Mouse (Mus musculus) right cerebral cortex, postnatal 10 days (tissue): ENCODE data around the gene Actn1.

Source experiments
- DNase-seq, 2 experiments: peaks; one replicate each; pipeline ENCODE4 v3.0.0; 2021; ENCODE audit warnings: low spot score in 2 of 2

The Actn1 gene

DNA sequence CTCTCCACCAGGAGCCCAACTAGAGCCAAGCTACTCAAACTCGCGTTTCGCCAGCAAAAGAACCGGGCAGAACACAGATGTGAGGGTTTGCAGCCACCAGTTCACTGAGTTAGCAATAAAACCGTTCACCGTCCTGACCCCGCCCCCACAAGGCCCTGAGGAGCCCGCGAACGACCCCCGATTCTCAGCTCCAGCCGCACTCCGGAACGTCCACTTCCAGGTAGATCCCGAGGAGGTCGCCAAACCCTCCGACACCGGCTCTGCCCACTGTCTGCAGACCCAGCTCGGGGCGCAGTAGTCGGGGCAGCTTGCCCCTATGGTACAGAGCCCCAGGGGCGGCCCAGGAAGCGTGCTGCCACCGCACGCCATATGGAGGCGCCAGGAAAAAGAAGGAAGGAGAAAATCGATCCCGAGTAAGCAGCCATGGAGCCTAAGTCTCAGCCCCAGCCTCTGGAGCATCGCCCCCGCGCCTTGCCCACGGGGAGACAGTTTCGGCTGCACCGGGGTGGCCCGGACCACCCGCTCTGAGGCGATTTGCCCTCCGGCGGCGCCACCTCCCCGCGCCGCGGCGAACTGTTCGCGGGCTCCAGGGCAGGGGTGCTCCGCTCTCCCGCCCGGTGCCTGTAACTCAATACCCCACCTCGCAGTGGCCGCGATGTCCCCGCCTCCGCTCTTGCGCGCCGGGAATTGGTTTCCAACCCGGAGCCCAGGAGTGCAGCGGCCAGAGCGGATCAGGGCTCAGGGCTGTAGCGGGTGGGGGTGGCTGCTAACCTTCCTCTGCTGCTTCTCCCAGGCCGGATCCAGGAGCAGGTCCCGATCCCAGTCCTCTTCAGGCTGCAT lies 735 bp downstream of the Actn1 start:
- DNase-seq = peak; percentile 69 to 71

DNA sequence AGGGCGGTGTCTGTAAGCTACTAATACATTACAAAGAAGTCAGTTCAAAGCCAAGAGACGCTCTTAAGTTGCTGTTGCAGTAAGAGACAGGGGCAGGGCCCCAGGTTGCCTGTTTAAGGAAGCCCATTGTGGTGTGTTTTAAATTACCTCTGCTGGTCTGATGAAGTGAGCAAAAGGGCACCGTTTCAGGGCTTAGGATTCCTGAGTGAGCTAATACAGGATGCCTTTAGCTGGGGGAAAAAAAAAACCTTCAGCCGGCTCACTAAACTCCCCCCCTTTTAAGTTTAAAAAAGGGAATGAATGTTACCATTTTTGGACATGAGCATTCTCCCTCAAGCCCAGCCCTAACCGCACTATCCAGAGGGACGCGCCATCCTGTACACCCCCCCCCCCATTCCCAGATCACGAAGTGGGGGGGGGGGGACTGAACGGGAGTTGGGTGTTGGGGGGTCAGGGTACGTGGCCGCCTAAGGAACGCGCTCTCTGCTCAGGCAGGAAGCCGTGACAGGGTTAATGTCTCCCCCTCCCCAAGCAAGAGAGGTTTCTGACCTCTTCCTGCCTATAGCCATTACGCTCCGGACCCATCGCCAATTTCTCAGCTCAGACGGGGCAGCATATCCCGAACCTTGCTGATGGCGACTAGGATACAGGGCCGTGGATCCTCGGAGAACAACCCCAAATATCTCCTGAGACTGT lies 1.5 kb downstream of the Actn1 start:
- no peak for DNase-seq

DNA sequence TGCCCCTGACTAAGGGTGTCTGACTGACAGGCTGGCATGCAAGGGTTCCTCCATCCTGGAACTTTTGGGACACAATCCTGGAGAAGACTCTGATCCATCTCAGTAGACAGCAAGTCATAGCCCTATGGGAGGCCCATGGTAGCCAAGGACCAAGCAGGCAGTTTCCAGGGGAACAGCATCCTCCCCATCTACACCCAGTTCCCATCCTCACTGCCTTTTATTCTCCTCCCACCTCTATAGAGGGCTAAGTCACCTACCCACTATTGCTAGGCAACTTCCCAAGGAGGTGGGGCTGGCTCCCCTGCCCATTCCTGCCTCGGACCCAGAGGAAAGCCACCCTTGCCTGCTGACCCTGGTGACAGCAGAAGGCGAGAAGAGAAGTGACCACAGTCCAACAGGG lies 8.2 kb downstream of the Actn1 start:
- no peak for DNase-seq

DNA sequence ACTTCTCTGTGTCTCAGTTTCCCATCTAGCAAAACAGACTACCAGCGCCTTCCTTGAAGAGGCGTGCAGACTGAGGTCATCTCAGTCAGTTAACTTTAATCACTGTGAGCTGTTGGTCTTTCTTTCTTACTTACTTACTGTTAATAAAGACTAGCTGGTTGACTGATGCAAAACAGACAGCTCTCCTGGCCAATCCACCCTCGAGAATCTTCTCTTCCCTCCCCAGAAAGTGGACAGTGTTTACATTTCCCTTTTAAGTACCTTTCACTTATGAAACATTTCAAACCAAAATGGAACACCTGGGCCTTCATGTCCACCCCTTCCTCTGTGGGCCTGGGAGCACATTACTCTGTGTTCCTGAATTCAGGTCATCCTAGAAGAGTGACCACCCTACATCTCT lies 8.6 kb downstream of the Actn1 start:
- DNase-seq = no peak

DNA sequence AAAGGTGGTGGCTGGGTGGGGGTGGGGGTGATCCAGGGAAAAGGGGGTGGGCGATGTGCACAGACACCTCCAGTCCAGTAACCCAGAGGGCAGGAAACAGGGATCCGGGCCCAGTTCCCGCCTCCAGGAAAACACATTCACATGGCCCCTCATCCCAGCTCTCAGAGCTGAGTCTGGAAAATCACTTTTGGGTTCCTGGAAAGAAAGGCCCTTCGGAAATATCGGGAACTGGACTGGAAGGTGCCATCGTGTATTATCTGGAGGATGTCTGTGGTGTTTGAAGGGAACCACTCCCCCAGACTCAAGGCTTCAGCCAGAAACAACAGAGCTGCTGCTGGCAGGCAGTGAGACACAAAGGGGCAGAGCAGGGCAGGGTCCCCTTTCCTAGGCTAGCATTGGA lies 10.6 kb downstream of the Actn1 start:
- no peak for DNase-seq

DNA sequence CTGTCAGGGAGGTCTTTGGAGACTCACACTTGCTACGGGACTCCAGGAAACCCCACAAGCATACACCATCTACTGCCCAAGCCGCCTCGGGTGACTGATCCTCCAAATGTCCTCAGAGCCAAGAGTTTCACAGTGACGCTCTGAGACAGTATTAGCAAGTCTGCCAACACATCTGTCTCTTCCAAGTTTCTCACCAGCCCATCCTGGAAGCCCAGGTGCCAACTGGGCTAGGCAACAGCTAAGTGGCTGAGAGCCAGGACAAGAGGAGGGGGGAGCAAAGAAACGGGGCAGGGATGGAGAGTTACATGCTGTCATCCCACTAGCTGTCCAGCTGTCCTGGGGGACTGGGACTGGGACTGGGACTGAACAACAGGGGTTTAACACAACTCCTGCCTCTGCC lies 13.1 kb downstream of the Actn1 start:
- DNase-seq = no peak

DNA sequence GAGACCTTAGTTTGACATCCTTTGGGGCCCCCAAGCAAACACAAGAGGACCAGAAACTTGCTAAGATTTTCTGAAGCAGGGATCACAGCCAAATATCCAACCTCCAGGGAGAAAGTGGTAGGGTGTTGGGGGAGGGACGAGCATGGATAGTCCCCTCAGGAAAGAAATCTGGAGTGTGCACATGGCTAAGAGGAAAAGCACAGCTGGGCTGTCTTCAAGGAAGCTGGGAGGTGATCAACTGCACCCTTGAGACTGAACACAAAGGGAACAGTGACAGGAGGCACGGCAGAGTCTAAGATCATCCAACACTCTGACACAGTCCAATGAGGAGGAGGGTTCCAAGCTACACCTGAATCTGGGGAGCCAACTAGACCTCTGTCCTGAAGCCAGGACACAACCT lies 13.7 kb downstream of the Actn1 start:
- no peak for DNase-seq

DNA sequence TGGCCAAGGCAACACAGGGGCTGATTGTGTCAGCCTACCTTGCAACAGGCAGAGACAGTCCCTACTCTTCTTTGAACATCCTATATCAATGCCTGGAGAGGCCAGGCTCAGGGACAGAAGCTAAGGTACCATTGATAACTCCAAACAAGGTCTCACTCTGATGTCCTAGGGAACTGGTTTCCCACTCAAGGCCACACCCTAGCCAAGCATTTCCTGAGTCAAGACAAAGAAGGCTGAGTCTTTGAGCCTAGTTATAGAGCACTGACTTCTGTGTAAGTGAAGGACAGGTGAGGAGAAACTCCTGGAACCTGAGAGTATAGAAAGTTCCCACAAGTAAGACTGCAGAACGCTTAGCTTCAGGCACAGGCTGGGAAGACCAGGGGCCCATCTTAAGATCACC lies 15.4 kb downstream of the Actn1 start:
- DNase-seq = no peak

DNA sequence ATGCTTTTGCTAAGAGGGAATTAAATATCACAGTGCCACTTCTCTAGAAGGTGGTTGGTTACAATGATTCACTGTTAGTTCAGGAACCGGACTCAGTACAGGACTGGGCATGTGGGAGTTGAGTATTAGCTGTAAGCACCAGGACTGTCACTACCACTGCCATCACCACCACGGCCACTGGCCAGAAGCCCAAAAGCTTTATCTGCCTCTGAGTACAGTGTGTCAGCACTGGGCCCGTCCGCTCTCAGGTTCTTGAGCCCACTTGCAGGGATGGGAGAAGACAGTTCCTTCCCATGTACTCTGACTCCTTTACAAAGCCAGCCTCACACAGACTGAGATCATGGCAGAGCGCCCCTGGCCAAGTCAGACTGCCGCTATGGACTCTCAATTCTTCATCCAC lies 16.0 kb downstream of the Actn1 start:
- no peak for DNase-seq

DNA sequence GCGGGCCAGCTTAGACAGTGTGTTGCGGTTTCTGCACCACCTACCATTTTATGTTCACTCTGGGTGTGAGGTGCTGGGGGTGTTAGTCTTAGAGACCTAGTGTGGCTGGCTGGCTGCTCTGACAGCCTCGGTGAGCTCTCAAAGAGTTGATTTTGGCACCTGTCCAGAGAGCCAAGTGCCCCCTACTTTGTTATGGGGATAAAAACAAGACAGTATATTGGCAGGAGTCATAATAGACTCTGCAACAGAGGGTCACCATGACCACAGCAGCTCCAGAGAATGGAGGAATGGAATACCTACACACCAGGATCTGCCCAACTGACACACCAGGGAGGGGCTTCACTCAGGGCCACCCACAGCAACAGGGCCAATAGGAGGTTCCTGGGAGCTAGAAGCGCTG lies 16.8 kb downstream of the Actn1 start:
- DNase-seq = no peak

DNA sequence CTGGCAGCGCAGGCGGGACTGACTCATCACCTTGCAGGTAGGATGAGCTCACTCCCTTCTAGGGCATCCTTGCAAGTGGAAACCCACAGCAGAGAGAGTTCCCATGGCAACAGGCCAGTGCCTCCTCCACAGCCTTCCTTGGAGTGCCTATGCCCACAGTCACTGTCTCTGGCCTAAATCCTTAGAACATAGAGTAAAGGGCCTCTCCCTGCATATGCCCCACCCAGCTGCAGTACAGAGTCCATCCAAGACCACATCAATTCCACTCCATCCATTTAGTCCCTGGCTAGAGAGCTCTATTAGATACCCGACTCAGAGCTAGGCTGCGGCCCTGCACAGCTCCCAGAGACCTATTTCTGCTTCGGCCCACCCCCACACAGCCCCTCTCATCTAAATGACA lies 20.7 kb downstream of the Actn1 start:
- DNase-seq = peak; percentile 82 to 87

DNA sequence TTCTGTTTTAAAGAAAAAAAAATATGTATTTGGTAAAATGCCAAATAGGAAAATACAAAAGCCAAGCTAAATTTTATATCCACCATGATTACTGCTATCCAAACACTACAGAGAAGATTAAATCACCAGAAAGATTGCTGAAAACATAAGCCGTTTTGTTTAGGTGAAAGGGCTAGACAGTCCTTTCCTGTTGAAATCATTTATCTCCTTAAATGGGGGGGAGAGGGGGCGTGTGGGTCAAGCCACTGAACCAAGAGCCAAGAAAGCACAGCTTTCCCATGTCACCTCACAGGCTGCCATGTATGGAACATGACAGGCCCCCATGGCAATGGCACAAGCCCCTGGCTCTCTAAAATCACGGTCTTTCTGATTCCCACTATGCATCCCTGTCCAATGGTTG lies 21.6 kb downstream of the Actn1 start:
- no peak for DNase-seq

DNA sequence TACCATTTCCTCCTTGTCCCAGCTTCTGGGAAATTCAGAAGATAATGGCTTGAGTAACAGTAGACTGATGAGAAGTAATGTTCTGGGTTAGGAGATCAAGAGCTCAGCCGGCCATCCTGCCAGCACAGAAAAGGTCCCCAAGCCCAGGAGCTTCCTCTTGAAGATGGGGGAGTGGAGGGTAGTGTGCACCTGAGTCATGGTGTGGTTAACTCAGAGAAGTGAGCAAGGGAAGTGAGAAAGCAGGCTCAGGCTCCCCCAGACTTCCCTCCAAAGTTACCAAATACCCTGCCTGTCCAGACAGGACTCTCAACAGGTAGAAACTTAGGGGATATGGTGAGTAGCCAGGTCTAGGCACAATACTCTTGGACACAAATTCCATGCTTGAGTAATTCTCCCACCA lies 24.9 kb downstream of the Actn1 start:
- no peak for DNase-seq

DNA sequence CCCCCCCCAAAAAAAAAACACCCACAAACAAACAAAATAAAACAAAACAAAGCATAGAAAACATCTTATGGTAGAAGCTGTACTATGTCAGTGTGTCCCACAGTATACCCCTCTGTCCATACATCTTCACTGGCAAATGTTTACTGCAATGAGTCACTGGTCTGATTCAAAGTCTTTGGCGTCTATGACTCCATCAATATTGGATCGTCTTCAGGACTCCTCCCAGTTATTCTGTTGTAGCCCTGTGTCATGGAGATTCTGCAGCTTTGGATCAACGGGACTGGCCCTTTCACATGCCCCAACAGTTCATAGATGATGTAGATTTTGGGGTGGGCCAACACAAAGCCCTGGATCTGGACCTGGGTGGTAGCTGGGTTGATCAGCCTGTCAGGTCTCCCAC lies 25.9 kb downstream of the Actn1 start:
- no peak for DNase-seq

DNA sequence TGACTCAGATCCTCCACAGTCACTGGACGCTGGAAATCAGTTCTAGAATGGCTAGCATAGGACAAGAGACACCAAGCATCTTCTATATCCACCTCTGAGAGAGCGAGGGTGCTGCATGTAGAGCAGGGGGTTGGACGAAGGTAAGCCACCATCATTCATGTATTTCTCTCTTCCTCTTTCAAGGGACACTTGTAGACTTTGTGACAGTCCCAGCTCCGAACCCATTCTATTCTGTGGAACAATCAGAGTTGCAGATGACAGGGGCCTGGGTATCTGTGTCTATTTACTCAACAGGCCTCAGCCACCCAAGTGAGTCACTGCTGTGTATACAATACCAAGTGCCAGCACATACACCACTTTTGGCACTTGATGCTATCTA lies 27.3 kb downstream of the Actn1 start:
- DNase-seq = no peak

DNA sequence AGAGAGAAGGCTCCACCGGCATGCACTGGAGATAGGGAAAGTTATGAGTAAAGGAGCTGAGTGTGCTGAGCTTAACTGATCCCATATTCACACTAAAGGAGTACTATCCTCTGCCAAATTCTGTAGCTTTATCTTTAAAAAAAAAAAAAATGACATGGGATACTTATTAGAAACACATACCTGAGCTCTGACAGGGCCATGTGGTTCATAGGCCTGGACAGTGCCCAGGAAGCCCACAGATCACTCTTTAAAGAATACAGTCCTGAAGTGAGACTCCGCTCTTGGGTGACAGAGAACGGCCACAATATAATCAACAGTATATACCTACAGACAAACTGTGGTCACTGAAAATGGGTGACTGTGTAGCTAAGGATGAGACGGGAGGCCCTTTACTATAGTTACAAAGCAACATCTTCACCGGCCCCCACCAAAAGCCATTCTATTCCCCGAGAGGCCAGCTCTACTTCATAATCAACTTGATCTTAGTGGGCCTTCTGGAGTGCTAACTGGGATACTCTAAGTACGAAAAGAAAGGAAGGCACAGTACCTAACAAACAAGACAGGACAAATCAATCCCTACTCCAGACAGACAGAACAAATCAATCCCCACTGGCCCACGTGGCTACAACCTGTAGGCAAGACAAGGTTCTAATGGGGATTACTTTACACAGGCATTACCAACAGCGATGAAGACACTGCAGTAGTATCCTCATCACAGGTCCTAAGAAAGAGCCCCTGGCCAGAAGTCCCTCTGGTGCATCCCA lies 27.9 kb downstream of the Actn1 start:
- DNase-seq = no peak

DNA sequence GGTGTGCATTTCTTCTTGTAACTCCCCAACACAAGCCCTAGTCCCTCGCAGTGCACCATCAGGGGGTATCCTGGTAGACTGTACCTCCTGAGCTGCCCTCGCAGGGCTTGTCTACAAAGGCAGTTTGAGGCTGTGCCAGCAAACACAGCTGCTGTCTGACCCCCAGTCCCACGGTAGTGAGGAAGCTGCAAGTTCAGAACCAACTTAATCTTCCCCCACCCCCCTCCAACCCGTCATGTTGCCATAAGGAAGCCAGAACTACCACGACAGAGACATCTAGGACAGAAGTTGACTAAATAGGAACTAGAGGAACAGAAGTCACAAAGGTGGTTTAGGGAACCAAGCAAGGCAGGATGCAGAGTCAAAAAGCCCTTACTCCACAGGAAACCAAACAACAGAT lies 28.9 kb downstream of the Actn1 start:
- peak in 1 of 2 experiments; percentile 37 for DNase-seq

DNA sequence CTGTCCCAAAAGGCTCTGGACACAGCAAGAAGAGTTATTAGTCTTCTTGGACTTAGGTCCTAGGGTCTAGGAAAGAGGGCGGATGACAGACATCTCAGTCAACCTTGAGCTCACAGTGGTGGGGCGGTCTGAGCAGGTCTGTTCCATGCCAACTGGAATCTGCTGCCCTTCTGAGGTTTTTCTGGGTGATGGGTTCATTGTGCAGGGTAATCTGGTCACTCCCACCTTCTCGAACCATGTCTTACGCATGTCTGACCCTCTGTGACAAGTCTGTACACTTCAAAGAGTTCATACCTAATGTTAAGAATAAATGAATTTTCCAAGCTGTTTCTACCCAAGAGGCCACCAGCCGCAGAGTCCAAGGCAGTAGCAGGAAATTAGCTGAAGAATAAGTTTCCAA lies 29.3 kb downstream of the Actn1 start:
- DNase-seq = no peak

DNA sequence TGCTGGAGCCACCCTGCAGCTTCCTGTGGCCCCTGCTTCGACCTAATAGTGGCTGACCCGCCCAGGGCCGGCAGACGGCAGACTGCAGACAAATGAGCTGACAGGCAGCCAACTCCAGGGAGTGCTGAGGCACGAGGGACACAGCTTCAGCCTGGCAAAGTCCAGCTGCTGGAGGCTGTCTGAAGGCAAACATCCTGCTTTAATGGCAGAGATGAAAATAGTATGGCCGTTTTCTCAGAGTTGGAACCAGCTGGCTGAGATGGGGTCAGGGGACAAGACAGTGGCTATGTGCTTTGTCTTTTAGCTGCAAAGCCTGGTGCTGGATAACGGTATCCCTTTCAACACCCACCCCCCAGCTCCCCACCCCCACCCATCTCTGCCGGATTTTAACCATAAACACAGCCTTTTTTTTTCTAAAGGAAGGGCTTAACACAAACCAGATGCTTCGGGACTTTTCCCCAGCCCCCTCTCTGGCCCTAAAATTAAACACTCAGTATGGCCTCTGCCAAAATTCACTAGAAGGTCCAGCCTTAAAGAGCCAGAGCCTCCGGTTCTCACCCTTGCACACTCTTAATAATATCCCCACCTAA lies 30.0 kb downstream of the Actn1 start:
- peak; percentile 79 to 82 for DNase-seq

DNA sequence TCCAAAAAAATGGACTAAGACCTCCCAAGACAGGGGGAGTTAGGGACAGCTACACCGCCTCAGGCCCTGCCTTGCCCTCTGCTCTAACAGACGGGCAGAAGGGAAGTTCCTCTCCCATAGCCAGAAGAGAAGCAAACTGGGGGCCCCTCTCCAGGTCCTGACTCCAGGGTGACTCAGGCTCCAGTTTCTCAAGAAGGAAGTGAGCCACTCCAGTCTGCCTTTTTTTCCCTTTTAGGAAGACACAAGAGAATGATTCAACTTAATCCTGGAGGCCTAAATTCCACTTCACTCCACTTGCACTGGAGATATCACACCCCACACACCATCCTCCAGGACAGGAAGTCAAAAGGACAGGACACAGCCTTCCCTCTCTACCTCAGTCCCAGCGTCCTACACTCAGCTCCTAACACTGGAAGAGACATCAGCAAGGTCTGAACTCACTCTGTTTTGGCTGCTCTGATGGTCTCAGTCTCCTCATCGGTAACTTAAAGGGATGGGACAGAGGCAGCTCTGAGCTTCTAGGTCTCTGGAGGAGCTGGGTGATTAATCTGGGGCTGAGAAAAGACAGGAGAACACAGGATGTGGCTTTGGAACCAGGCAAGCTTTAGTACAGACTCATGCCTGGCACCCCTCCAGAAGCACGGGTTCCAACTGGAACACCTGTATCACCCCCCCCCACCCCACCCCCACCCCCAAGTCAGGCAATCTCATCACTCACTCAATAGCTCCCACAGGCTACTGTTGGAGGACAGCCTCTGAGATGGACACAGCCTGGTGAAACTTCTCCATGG lies 31.0 kb downstream of the Actn1 start:
- DNase-seq = no peak

DNA sequence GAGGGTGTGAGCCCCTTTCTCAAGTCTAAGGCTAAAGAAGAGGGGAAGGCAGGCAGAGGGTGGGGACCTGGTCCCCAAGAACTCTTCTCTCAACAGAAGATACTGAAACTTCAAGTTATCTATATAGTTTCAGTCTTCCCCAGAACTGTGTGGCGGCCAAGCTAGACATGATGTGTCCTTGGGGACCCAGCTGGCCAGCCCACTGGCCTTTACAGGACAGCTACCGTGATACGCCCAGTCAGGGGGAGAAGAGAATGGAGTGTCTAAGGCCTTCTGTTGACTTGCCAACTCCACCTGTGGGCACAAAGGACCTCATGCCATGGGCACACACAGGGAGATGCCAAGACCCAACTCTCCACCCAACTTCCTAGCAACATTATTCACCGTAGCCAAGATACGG lies 31.8 kb downstream of the Actn1 start:
- DNase-seq = no peak

DNA sequence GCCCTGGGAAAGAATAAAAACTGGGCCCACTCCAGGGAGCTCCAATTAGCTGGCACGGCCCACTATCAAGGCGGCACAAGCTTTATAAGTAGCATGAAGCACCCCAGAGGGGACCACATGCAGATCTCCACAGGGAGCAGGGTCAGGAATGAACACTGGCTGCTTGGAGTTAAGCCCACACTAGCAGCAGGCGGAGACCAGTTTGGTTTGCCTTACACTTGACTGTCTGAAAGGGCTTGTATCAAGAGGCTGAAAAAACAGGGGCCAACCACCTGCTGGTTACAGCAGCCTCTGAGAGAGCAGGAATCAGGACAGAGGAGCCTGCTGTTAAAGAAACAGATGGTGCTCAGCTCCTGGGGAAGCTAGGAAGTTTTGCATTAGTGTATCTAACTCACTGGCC lies 32.3 kb downstream of the Actn1 start:
- peak; percentile 44 to 46 for DNase-seq
